Mouse (Mus musculus): Measurements from ENCODE around the gene Scmh1.

The Scmh1 gene

DNA sequence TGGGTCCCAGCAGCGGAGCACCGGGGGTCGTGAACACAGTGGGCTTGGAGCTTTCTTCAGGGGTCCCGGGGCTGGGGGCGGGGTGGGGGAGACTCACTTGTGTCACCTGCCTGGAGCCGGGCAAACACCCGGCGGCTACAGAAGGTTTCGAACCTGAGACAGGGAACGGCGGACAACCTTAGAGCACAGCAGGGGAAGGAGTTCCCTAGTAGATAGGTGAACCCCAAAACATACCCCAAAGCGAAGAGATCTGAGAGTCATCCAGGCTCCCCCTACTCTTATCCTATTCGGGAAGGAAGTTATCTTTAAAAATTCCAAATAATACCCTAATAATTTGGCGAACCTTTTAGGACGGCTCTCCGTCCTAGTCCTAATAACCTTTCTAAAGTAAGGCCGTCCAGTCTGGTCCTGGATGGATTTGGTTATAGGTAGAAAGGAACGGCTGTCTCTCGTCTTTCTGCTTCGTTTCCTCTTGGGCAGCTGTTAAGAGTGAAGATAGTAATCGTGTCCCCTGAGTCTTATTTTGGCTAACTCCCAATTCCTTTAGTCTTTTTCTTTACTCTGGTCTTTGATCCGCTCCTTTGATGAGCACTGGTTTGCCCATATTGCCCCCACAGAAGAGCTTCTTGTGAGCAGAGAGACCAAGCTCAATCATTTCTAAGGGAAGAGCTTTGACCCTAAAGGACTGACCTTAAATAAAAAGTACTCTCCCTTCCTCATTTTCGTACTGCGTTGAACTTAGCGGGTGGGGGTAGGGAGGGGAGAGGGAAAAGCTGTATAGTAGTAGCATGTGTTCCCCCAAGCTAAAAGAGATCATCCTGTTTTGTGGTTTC, 941 bp downstream of the Scmh1 start:
- no peak for DNase-seq (ENCODE audit: low spot score in 2 of 2)

DNA sequence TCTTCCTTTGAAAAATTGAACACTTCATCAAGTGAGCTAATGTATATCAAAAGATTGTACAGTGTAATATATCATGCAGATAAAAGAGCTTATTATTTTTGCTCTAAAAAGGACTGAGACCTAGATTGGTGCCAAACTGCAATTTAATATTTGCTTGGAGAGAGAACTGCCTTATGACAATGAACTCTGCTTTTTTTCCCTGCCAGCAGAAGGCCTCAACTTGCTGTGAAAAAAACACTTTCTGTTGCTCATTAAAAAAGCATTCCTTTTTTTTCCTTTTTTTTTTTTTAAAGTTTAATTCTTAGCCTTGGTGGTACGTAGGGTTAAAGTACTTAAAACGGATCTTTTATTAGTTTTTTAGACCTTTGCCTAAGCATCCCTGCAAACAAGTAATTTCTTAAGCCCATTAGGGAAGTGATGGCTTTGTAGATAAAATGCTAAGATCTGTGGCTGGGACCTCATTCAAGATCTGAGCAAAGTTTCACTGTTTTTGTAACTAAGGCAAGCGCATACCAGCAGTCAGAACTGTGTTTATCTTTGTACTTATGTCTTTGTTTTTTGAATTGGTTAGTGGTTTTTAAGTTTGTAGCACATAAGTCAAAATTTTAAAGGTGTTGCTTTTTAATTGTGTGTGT, 1.7 kb downstream of the Scmh1 start:
- no peak for DNase-seq (ENCODE audit: low spot score in 2 of 2)

- no peak for DNase-seq (ENCODE audit: low spot score in 2 of 2)
Measured at GRCm38 (mm10) chr4:120418053-120418452, 13.0 kb downstream of the Scmh1 start.

- DNase-seq (ENCODE audit: low spot score in 2 of 2), result no peak
Measured at GRCm38 (mm10) chr4:120420193-120420592, 15.1 kb downstream of the Scmh1 start.

- no peak for DNase-seq (ENCODE audit: low spot score in 2 of 2)
Measured at GRCm38 (mm10) chr4:120420685-120421084, 15.6 kb downstream of the Scmh1 start.

- DNase-seq (ENCODE audit: low spot score in 2 of 2), result no peak
Measured at GRCm38 (mm10) chr4:120430601-120431000, 25.5 kb downstream of the Scmh1 start.

- no peak for DNase-seq (ENCODE audit: low spot score in 2 of 2)
Measured at GRCm38 (mm10) chr4:120432599-120433373, 27.7 kb downstream of the Scmh1 start.

- no peak for DNase-seq (ENCODE audit: low spot score in 2 of 2)
Measured at GRCm38 (mm10) chr4:120461741-120462140, 56.7 kb downstream of the Scmh1 start.

- no peak for DNase-seq (ENCODE audit: low spot score in 2 of 2)
Measured at GRCm38 (mm10) chr4:120472946-120473345, 67.9 kb downstream of the Scmh1 start.

GRCm38 (mm10) chr4:120487707-120488106, 82.6 kb downstream of the Scmh1 start:
- no peak for DNase-seq (ENCODE audit: low spot score in 2 of 2)

- no peak for DNase-seq (ENCODE audit: low spot score in 2 of 2)
Measured at GRCm38 (mm10) chr4:120506955-120507354, 101.9 kb downstream of the Scmh1 start.

GRCm38 (mm10) chr4:120511203-120511602, 106.1 kb downstream of the Scmh1 start:
- DNase-seq (ENCODE audit: low spot score in 2 of 2), result no peak

DNA sequence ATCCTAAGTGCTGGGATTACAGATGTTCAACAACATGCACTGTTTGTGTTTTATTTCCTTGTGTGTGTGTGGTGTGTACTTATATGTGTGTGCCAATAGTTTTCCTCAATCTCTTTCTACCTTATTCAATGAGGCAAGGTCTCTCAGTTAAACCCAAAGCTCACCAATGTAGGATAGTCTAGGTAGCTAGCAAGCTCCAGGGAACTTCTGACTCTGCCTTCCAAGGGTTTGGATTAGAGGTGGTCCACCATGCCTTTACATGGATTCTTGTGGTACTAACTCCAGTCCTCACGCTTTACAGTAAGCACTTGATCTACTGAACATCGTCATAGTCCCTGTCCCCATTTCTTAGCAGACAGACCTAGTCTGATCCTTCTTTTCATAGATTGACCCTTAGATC, 109.3 kb downstream of the Scmh1 start:
- no peak for DNase-seq (ENCODE audit: low spot score in 2 of 2)

DNA sequence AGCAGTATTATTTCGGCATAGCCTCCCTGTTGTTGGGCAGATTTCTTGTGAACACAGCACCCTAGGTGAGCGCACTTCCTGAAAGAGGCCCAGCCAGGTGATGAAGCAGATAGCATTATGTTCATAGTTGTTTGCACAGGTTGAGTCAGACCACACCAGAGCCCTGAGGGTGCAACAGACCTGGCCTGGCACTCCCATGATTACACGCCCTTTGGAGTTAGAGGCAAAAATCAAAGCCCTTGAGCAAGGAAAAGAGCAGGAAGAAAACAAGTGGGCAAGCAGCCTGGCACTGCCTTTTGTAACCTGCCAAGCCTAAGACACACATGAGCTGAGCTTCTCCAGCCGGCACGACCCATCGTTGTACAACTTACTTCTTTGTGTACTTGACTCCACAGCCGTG, 111.4 kb downstream of the Scmh1 start:
- peak in 1 of 2 experiments; percentile 39 for DNase-seq (ENCODE audit: low spot score in 2 of 2)

DNA sequence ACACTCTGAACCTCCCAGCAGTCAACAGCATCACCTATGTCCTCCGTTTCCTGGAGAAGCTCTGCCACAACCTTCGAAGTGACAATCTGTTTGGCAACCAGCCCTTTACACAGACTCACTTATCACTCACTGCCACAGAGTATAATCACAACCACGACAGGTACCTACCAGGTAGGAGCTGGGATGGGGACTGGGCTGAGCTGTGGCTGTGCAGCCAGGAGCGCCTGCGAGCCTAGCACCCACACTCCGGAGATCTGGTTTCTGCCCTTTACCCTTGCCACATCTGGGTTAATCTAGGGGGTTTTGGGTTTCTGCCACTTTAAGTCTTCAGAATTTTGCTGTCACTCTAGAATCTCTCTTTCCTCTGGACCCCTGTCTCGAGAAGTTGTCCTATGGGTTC, 111.8 kb downstream of the Scmh1 start:
- no peak for DNase-seq (ENCODE audit: low spot score in 2 of 2)

DNA sequence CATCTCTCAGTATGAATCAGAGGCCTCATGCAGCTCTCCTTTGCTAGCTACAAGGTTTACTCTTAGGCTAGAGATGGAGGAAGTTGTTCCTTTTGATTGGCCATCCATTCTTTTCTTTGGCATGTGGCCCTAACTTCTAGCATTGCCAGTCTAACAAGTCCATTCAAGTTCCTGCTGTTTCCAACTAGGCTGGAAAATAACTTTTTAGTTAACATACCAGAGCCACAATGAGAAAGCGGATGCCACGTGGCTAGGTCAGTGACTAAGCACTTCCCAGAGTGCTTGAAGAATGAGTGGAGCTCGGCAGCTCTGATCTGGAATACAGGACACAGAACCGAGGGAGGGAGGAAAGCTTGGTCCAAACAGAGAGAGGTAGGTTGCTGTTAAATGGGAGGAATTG, 112.3 kb downstream of the Scmh1 start:
- DNase-seq (ENCODE audit: low spot score in 2 of 2), result no peak

GRCm38 (mm10) chr4:120521761-120522160, 116.7 kb downstream of the Scmh1 start:
- DNase-seq (ENCODE audit: low spot score in 2 of 2), result no peak

DNA sequence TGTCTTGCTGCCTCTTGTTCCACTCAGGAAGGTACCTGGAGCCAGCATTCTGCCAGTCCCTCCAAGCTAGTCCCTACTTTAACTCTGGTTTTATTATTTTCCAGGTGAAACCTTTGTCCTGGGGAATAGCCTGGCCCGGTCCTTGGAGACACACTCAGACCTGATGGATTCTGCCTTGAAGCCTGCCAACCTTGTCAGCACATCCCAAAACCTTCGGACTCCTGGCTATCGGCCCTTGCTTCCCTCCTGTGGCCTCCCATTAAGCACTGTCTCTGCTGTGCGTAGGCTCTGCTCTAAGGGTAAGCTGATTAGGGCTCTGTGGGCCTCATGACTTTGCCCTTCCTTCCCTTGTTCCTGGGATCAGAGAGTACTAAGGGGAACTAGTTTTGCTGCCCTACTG, 117.3 kb downstream of the Scmh1 start:
- DNase-seq (ENCODE audit: low spot score in 2 of 2), result no peak

DNA sequence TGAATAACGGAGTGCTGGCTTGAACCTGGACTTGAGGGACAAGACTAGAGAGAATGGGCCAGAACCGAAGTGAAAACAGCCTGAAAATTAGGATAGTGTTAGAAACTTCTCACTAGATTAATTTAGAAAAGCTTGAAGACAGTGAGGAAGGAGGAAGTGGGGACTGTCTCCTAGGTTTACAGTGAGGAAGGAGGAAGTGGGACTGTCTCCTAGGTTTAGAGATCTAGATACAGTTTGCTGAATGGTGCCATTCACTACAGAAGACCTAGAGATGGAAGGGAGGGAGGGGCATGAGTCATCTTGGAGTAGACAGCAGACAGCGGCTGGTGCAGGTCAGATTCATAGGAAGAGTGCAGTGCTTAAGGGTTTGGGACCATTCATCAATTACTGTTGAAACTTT, 118.0 kb downstream of the Scmh1 start:
- DNase-seq (ENCODE audit: low spot score in 2 of 2), result no peak

GRCm38 (mm10) chr4:120528171-120528570, 123.1 kb downstream of the Scmh1 start:
- no peak for DNase-seq (ENCODE audit: low spot score in 2 of 2)

- DNase-seq (ENCODE audit: low spot score in 2 of 2), result no peak
Measured at GRCm38 (mm10) chr4:120531986-120532385, 126.9 kb downstream of the Scmh1 start, which contains the start of gene Slfnl1. Slfnl1 (plus strand) TSS chr4:120532231.

DNA sequence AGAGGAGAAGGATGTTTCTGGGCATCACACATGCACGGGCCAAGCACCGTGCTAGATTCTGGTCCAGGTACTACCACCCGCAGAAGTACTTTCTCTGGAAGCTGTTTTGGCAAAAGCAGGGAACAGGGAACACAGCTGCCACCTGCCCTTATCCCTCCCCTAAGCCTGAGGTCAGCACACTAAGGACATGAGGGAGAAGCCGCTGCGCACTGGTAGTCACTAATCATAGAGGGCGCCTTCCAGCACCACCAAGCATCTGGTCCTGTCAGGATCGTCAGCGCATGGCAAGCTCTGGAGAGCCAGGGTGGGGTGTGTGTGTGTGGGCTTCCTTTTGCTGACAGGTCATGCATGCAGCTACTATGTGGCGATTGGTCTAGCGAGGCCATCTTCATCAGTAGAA, 133.6 kb downstream of the Scmh1 start:
- no peak for DNase-seq (ENCODE audit: low spot score in 2 of 2)

GRCm38 (mm10) chr4:120544896-120545295, 139.8 kb downstream of the Scmh1 start:
- no peak for DNase-seq (ENCODE audit: low spot score in 2 of 2)

Data from urinary bladder, postnatal 4 days (tissue).